Mouse (Mus musculus): ENCODE measurements around the gene Zfp169. TPM values are rescaled to one million over a fixed set of nuclear protein-coding genes. Genes with fewer than 3 reads are reported as not detected.

Gene Zfp169
- 7.1 and 16.2 TPM in 2 replicates for polyA plus RNA-seq (2021; fragmentation: Nextera tagmentation)
- long read RNA-seq, experiment 1, full-length matches to known transcripts: 5 of 15 reads
- long read RNA-seq, experiment 1, partial matches to known transcripts: 0 of 15 reads
- long read RNA-seq, experiment 1, other reads (novel, unspliced or antisense): 10 of 15 reads
- long read RNA-seq, experiment 2, partial matches to known transcripts: 0 of 1 reads
- long read RNA-seq, experiment 2, other reads (novel, unspliced or antisense): 1 of 1 reads

DNA sequence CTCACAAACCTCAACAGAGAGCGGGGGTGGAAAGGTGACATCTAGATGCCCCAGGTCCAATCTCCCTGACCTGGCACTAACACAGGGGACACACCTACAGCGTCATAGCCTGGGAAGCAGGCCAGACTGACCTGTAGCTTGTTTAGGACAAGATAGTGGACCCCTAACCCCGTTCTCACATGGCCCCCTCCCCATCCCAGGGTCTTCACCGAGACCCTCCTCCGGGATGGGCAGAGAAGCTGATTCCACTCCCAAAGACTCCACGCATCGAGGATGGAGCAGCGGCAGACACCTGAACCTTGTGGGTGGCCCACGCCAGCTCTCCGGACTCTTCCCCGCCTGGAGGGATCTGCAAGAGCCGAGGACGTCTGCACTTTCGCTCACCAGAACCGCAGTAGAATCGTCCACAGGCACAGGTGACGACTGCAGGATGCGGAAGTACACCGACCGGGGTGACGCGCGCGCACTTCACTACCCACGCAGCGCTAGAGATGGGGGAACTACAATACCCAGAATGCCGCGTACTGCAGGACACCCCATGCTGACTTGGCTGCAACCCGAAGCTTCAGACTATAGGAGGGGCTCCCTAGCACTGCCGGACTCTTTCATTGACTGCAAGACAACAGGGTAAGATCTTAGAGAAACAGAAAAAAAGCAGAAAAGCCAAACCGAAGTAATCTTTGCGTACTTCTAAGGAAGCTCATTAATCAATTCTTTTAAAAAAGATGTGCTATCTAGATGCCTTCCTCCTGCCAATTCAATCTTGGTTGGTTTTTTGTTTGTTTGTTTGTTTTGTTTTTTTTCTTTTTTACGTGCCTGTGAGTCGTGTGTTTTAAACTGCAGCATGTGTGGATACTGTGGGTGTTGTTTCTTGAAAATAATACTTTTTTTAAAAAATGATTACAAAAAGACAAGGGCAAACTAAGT, at the start of gene Zfp169, which contains the start of gene A830005F24Rik:
Zfp169 (minus strand) TSS at position 449 of the 927 bp plus-strand sequence.
A830005F24Rik (plus strand) TSS at position 568 of the 927 bp plus-strand sequence.

Other genes starting within 250 kb of the Zfp169 start
- 2.2 and 3.7 TPM in 2 replicates for gene A830005F24Rik, start 119 bp upstream of the Zfp169 start, polyA plus RNA-seq (2021; fragmentation: Nextera tagmentation)
- gene Ptpdc1, start 112.2 kb upstream of the Zfp169 start, polyA plus RNA-seq (2021; fragmentation: Nextera tagmentation): 4.7 and 9.2 TPM in 2 replicates
- gene Barx1, start 149.5 kb upstream of the Zfp169 start, polyA plus RNA-seq (2021; fragmentation: Nextera tagmentation): not detected in 2 replicates